Mouse (Mus musculus): Measurements from ENCODE around the gene Fhod1.
A peak's percentile ranks its signal among the peaks of the same experiment; 100 is the strongest.

Fhod1 gene

GRCm38 (mm10) chr8:105347428-105348221, at the start of gene Fhod1:
Gene Fhod1 (minus strand): TSS chr8:105347953.
- peak; percentile 78 for DNase-seq (ENCODE audit: low read depth, low spot score)

GRCm38 (mm10) chr8:105393915-105394314, 46.2 kb upstream of the Fhod1 start:
- DNase-seq (ENCODE audit: low read depth, low spot score) = no peak

GRCm38 (mm10) chr8:105393089-105393787, 45.5 kb upstream of the Fhod1 start:
- DNase-seq (ENCODE audit: low read depth, low spot score) = no peak

- DNase-seq (ENCODE audit: low read depth, low spot score) = no peak
Observed at GRCm38 (mm10) chr8:105389096-105389495, 41.3 kb upstream of the Fhod1 start.

DNA sequence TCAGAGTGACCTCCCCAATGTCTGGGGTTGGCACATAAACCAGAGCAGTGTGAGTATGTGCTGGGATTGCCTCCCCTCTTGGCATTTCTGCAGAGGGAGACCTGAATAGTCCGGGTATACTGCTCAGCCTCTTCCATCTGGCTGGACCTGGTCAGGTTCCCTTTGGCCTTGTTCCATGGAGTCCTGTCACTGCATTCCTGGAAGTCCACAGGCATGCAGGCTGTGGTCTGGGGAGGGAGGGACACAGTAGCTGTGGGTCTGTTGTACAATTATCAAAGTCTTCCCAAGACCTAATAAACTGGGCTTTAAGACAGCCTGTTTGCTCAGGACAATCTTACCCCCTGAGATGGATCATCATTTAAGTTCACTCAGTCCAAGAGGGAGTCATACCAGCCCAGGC, 39.4 kb upstream of the Fhod1 start:
- DNase-seq (ENCODE audit: low read depth, low spot score) = no peak

DNA sequence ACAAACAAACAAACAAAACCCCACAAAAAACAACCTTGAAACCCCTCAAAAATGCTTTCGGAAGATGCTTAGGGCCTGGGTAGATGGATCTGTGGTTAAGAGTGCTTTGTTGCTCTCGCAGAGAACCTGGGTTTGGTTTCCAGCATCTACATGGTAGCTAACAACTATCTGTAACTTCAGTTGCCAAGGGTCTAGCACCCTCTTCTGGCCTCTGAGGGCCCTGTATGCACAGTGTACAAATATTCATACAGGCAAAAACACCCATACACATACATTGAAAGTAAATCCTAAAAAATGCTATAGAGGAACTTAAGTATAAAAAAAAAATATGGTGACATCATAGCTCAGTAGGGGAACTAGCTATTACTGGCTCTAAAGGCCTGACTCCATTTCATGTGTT, 36.3 kb upstream of the Fhod1 start:
- DNase-seq (ENCODE audit: low read depth, low spot score) = no peak

- DNase-seq (ENCODE audit: low read depth, low spot score) = no peak
Observed at GRCm38 (mm10) chr8:105380308-105380707, 32.6 kb upstream of the Fhod1 start.

GRCm38 (mm10) chr8:105378673-105379072, 30.9 kb upstream of the Fhod1 start:
- no peak for DNase-seq (ENCODE audit: low read depth, low spot score)

DNA sequence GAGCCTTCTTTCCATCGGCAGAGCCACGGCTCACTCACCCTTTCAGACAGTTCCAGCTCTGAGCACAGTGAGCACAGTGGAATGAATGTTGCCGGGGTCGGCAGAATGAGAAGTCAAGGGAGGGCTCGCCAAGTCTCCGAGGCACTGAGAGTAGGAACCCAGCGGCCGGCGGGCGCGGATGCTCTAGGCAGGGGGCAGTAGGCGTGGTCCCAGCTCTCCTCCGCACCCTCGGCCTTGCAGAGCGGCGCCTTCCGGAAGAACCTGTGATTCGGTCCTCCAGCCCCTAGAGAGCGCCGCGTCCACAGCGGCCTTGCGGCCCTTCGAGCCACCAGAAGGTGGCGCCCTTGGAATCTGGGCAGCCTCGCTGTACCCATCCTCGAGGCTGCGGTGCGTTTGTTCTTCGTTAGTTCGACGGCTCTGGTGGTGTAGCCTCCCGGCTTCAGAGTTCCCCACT, 26.8 kb upstream of the Fhod1 start:
- DNase-seq (ENCODE audit: low read depth, low spot score) = no peak

DNA sequence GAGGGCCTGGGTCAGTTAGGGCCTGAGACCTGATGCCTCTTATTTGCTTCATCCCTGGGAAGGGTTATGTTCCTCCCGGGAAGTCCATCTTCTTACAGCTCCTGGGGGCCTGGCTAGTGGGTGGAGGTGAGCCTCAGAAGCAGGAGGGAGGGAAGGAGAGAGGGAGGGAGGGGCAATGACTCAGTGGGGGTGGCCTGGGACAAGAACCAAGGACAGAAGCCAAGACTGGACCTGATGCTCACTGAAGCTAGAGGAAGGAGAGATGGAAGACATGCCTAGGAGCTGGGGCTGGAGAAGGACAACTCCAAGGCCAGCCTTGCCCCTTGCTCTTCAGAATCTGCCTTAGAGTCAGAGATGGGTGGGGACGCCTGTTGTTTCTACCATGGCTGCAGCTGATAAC, 25.3 kb upstream of the Fhod1 start, which contains the start of gene Plekhg4:
TSS of gene Plekhg4 (plus strand) at position 243 of the 400 bp plus-strand sequence.
- DNase-seq (ENCODE audit: low read depth, low spot score) = no peak

DNA sequence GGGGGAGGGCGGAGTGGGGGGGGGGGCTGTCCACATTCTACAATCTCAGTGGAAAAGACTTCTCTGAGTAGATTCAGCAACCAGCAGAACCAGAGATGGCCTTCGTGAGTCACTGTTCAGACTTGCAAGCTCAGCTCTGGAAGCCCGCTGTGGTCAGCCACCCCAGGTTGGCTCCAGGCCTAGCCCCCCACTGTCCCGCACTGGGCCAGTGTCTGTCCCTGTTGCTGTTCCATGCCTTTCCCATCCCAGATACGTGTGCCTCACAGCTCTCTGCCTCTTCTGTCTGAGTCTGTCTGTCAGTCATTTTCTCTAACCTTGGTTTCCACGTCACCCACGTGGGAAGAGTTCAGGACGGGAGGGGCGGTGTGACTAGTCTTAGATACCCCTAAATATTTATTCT, 24.7 kb upstream of the Fhod1 start:
- DNase-seq (ENCODE audit: low read depth, low spot score) = no peak

GRCm38 (mm10) chr8:105367107-105367506, 19.4 kb upstream of the Fhod1 start:
- no peak for DNase-seq (ENCODE audit: low read depth, low spot score)

GRCm38 (mm10) chr8:105361751-105362702, 14.3 kb upstream of the Fhod1 start:
- no peak for DNase-seq (ENCODE audit: low read depth, low spot score)

- DNase-seq (ENCODE audit: low read depth, low spot score) = no peak
Observed at GRCm38 (mm10) chr8:105359646-105360045, 11.9 kb upstream of the Fhod1 start.

GRCm38 (mm10) chr8:105359208-105359607, 11.5 kb upstream of the Fhod1 start:
- no peak for DNase-seq (ENCODE audit: low read depth, low spot score)

DNA sequence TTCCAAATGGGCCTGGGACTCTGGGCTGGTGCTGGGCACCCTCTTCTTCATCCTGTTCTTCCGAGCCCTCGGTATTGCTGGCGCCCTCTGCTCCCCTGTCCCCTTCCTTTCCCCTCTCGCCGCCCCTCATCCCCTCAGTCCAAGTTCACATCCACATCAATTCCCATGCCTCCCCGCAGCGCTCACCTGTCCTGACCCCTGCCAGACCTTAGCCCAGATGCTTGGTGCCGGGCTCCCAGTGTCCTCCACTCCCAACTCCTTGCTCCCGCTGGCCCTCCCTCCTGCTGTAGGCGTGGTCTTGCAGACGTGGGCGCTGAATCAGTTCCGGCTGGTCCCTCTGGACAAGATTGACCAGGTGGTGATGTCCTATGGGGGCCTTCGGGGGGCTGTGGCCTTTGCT, 8.9 kb upstream of the Fhod1 start:
- DNase-seq (ENCODE audit: low read depth, low spot score) = no peak

- no peak for DNase-seq (ENCODE audit: low read depth, low spot score)
Observed at GRCm38 (mm10) chr8:105355179-105356024, 7.6 kb upstream of the Fhod1 start.

DNA sequence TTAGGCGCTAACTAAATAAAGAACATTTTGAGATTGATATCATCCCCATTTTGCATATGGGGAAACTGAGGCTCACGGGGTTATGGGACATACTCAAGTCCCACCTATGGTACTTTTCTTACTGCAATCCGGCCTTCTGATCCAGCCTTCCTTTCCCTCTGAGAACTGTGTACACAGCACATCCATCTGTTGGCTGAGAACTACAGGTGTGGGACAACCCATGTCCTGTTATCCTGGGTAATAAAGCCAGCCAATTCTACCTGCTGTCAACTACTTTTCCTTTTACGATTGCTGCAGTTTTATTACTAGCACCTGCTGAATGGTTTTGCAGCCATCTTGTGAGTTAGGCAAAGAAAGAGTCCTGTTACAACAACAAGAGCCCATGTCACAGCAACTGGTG, 6.8 kb upstream of the Fhod1 start:
- DNase-seq (ENCODE audit: low read depth, low spot score) = no peak

GRCm38 (mm10) chr8:105353583-105354135, 5.9 kb upstream of the Fhod1 start:
- DNase-seq (ENCODE audit: low read depth, low spot score) = no peak

GRCm38 (mm10) chr8:105350186-105350585, 2.4 kb upstream of the Fhod1 start:
- DNase-seq (ENCODE audit: low read depth, low spot score) = no peak
